Mouse (Mus musculus) midbrain, embryonic 14.5 days (tissue): Measurements from ENCODE around the gene Pvalb. TPM values are rescaled to one million over a fixed set of nuclear protein-coding genes. Genes with fewer than 3 reads are reported as not detected.
A peak's percentile ranks its signal among the peaks of the same experiment; 100 is the strongest.

Experiments used
- ATAC-seq: fragments of 200-750 bp; cut with Nextera tagmentation; 2 replicates; pipeline ENCODE4 v1.8.0; 2017; ENCODE audit warnings: moderate number of reproducible peaks, moderate library complexity; ENCODE audit not compliant: low FRiP score, low TSS enrichment
- DNase-seq: peaks from one replicate; pipeline ENCODE4 v3.0.0-alpha.2; 2015
- H3K27ac ChIP-seq: fragments of 300-500 bp; sonication (generic); replicated peaks from 2 replicates; pipeline ENCODE4 v1.5.1; 2014; ENCODE audit warnings: mild to moderate bottlenecking, low read depth, low read length, moderate library complexity
- H3K27me3 ChIP-seq: fragments of 300-500 bp; sonication (generic); 2 replicates; pipeline ENCODE4 v1.6.1; 2014; ENCODE audit warnings: low read length, control low read depth, mixed read lengths; ENCODE audit not compliant: control insufficient read depth, insufficient read depth
- H3K36me3 ChIP-seq: fragments of 300-500 bp; sonication (generic); 2 replicates; pipeline ENCODE4 v1.6.1; 2014; ENCODE audit warnings: low read length, control low read depth; ENCODE audit not compliant: control insufficient read depth, insufficient read depth
- H3K4me1 ChIP-seq: fragments of 300-500 bp; sonication (generic); 2 replicates; pipeline ENCODE4 v1.6.1; 2014; ENCODE audit warnings: mild to moderate bottlenecking, antibody characterized with exemption, low read length, control low read depth; ENCODE audit not compliant: control insufficient read depth, insufficient read depth
- H3K4me2 ChIP-seq: fragments of 300-500 bp; sonication (generic); 2 replicates; pipeline ENCODE4 v1.6.1; 2014; ENCODE audit warnings: mild to moderate bottlenecking, low read length, moderate library complexity
- H3K4me3 ChIP-seq: fragments of 300-500 bp; sonication (generic); replicated peaks from 2 replicates; pipeline ENCODE4 v1.5.1; 2014; ENCODE audit warnings: low read depth, low read length
- H3K9ac ChIP-seq: fragments of 300-500 bp; sonication (generic); replicated peaks from 2 replicates; pipeline ENCODE4 v1.6.1; 2014; ENCODE audit warnings: mild to moderate bottlenecking, low read length, moderate library complexity
- H3K9me3 ChIP-seq: fragments of 300-500 bp; sonication (generic); 2 replicates; pipeline ENCODE4 v1.6.1; 2016; ENCODE audit warnings: low read length, control low read depth, mixed read lengths; ENCODE audit not compliant: control insufficient read depth
- WGBS: fragments of 180-500 bp; shearing (Covaris S2); extraction: QIAGEN DNeasy Blood & Tissue Kit; methylation state at CpG from one replicate; pipeline ENCODE4 v1.1.7; 2014; 5-methylcytosine and 5-hydroxymethylcytosine counted together
- polyA plus RNA-seq: library from polyadenylated mRNA; unstranded; fragments of >200 nt; fragmentation: Nextera tagmentation; extraction: Ambion mirVana; gene quantifications from 2 replicates; pipeline ENCODE4 v1.2.1, GENCODE M21; 2014

Gene Pvalb
- 7.2 and 9.6 TPM in 2 replicates for polyA plus RNA-seq

- Histone ChIP-seq H3K4me3 (no peak within 1 kb of the TSS), H3K9me3 (no peaks in the 10 kb centered on the region), H3K27me3 (peaks cover 31% of the 10 kb centered on the region), H3K36me3 (no peaks in the 10 kb centered on the region), H3K4me2 (no peak within 1 kb of the TSS), H3K4me1 (peaks cover 5% of the 10 kb centered on the region; the same call in 1 of the 2 replicates), H3K27ac (no peak within 1 kb of the TSS), H3K9ac (no peak within 1 kb of the TSS)
- no peak for DNase-seq
- ATAC-seq = no peak
- 89% methylated on average over 7 of the region's 7 CpGs for WGBS
Measured at GRCm38 (mm10) chr15:78206312-78206711, at the start of gene Pvalb. Pvalb (minus strand) TSS chr15:78206400.

DNA sequence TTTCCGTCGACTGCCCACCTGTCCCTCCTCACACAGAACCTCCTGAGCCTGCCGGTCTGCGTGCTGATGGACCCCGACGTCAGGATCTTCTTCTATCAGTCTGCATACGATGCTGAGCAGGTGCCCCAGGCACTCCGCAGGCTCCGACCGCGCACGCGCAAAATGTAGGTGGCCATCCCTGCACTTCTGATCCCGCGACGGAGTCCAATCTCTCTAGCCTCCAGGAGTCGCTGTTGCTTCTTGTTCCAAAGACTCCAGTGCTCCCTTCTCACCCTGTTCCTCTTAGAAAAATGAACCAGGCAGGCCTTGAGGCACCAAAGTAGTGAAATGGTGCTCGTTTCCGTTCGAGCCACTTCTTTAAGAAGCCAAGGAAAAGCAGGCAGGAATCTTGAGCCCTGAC lies 48.6 kb upstream of the Pvalb start:
- Histone ChIP-seq H3K9ac (no peak overlapping the region; the same call in 1 of the 2 replicates), H3K36me3 (no peaks in the 10 kb centered on the region), H3K9me3 (no peaks in the 10 kb centered on the region), H3K27me3 (no peaks in the 10 kb centered on the region), H3K4me3 (no peak overlapping the region), H3K4me2 (no peak overlapping the region), H3K27ac (no peak overlapping the region), H3K4me1 (no peaks in the 10 kb centered on the region)
- WGBS = 23% methylated on average over 20 of the region's 20 CpGs
- ATAC-seq (no peak), DNase-seq (peak; percentile 86)

DNA sequence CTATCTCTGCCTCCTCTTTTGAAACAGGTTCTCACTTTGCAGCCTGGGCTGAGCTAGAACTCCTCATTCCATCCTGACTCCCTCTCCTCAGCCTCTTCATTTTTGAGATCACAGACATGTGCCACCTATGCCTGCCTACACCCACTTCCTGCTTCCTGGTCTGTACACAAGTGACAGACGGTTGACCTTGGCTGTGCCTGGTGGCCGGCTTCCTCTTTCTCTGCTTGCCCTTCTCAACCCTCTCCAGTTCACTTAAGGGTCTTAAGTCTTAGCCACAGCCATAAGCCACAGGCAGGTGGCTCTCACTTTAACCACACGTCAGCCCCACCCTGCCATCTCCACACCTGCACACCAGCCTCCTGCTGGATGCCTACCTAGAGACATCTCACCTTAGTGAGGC lies 42.2 kb upstream of the Pvalb start:
- no peaks in the 10 kb centered on the region for H3K27me3 ChIP-seq
- no peak overlapping the region for H3K4me2 ChIP-seq
- no peaks in the 10 kb centered on the region for H3K9me3 ChIP-seq
- H3K9ac ChIP-seq = no peak overlapping the region
- ATAC-seq (no peak), DNase-seq (no peak)
- no peaks in the 10 kb centered on the region for H3K36me3 ChIP-seq
- H3K4me1 ChIP-seq = no peaks in the 10 kb centered on the region
- H3K4me3 ChIP-seq = no peak overlapping the region
- H3K27ac ChIP-seq = no peak overlapping the region
- 86% methylated on average over 3 of the region's 3 CpGs for WGBS

DNA sequence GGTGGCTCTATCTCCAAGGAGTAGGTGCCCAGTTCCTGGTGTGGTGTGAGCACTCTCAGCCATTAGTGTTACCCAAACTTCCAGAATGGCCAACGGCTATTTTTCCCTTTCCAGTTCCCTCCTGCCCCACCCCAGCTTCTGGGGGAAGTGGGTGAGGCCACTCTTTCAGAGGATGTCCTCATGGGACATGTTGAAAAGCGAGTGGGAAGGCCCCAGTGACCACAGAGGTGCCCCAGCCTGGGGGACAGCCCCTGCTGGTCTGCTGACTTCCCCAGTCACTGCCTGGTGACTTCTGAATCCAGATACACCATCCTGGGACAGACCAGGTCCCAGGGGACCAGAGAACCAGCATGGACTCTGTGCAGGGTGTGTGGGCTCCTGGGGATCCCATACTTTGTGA lies 41.5 kb upstream of the Pvalb start:
- H3K9me3 ChIP-seq = no peaks in the 10 kb centered on the region
- 78% methylated on average over 2 of the region's 2 CpGs for WGBS
- H3K36me3 ChIP-seq = no peaks in the 10 kb centered on the region
- H3K4me2 ChIP-seq = no peak overlapping the region
- H3K4me1 ChIP-seq = no peaks in the 10 kb centered on the region
- no peaks in the 10 kb centered on the region for H3K27me3 ChIP-seq
- ATAC-seq (no peak), DNase-seq (no peak)
- H3K27ac ChIP-seq = no peak overlapping the region
- H3K4me3 ChIP-seq = no peak overlapping the region
- no peak overlapping the region for H3K9ac ChIP-seq

DNA sequence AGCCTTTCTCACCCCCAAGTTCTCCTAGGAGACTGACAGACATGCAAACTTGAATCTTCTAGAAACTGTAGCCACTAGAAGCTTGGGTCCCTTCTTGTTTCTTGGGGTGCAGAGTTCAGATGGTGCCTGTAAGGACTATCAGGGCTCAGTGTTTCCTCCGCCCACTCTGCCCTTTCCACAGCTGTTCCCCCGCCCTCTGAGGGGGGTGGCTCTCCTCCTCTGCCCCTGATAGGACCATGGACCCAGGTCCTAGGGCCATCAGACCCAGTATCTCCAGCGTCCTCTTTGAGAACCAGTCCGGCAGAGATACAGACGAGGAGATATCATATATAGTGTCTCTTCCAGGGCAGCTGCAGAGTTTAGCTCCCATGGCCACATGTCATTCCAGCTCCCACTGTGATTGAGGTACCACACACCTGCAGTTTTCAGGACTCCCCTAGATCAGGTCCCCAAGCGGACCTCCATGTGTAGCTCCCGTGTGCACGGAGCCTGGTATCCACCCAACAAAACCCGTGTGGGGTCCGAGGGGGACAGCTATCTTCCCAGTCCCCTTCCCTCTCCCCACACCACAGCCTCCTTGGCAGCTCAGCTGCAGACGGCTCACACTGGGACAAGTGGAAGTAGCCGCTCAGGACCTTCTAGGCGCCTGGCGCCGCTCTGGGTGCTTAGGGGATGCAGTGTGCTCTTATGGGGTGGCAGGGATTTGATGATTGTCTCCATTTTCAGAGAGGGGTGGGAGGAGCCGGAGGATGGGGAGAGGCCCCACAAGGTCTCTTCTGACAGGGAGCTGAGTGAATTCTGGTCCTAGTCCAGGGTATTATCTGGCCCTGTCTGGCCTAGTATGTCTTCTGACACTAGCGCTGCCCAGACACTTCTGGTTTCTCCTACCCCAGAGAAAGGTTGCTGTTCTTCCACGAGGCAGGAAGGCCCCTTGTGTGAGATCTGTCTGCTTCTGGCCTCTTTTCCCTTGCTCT lies 40.2 kb upstream of the Pvalb start:
- no peaks in the 10 kb centered on the region for H3K36me3 ChIP-seq
- H3K4me3 ChIP-seq = no peak overlapping the region
- no peak overlapping the region for H3K27ac ChIP-seq
- ATAC-seq = no peak
- no peak for DNase-seq
- H3K9ac ChIP-seq = no peak overlapping the region
- 82% methylated on average over 18 of the region's 18 CpGs for WGBS
- H3K4me1 ChIP-seq = no peaks in the 10 kb centered on the region
- H3K4me2 ChIP-seq = no peak overlapping the region
- no peaks in the 10 kb centered on the region for H3K27me3 ChIP-seq
- H3K9me3 ChIP-seq = no peaks in the 10 kb centered on the region

GRCm38 (mm10) chr15:78244695-78245492 lies 38.7 kb upstream of the Pvalb start, which contains the start of gene Ncf4:
Ncf4 (plus strand) TSS chr15:78244801.
- Histone ChIP-seq H3K9ac (no peak within 1 kb of the TSS), H3K9me3 (no peaks in the 10 kb centered on the region), H3K4me3 (no peak within 1 kb of the TSS), H3K27ac (no peak within 1 kb of the TSS), H3K4me1 (no peaks in the 10 kb centered on the region), H3K27me3 (no peaks in the 10 kb centered on the region), H3K4me2 (no peak within 1 kb of the TSS), H3K36me3 (no peaks in the 10 kb centered on the region)
- no peak for ATAC-seq
- no peak for DNase-seq
- 75% methylated on average over 7 of the region's 7 CpGs for WGBS

- Histone ChIP-seq H3K9ac (no peak overlapping the region), H3K4me1 (no peaks in the 10 kb centered on the region), H3K4me2 (no peak overlapping the region), H3K27ac (no peak overlapping the region), H3K36me3 (no peaks in the 10 kb centered on the region), H3K4me3 (no peak overlapping the region), H3K9me3 (no peaks in the 10 kb centered on the region), H3K27me3 (no peaks in the 10 kb centered on the region; the same call in 1 of the 2 replicates)
- 76% methylated on average over 6 of the region's 6 CpGs for WGBS
- DNase-seq (no peak), ATAC-seq (no peak)
Measured at GRCm38 (mm10) chr15:78243774-78244173, 37.6 kb upstream of the Pvalb start.

GRCm38 (mm10) chr15:78243061-78243460 lies 36.9 kb upstream of the Pvalb start:
- Histone ChIP-seq H3K9me3 (no peaks in the 10 kb centered on the region), H3K4me2 (no peak overlapping the region), H3K27ac (no peak overlapping the region), H3K4me1 (no peaks in the 10 kb centered on the region), H3K9ac (no peak overlapping the region), H3K4me3 (no peak overlapping the region), H3K36me3 (no peaks in the 10 kb centered on the region), H3K27me3 (no peaks in the 10 kb centered on the region; the same call in 1 of the 2 replicates)
- WGBS = 81% methylated on average over 8 of the region's 8 CpGs
- ATAC-seq = no peak
- DNase-seq = no peak
